Mouse (Mus musculus) spleen, postnatal 36 days (tissue): ENCODE results near the gene Ube2m.

Experiments used
- DNase-seq, 2 experiments: peaks; one replicate each; pipeline ENCODE4 v3.0.0; 2022; ENCODE audit warnings: low spot score in 2 of 2, mixed read lengths in 1 of 2

The Ube2m gene

GRCm38 (mm10) chr7:12998851-12999250, 39.2 kb downstream of the Ube2m start, which contains the start of gene Trim28:
TSS of gene Trim28 (plus strand) at chr7:12999114.
- no peak for DNase-seq

GRCm38 (mm10) chr7:12998053-12998452, 40.0 kb downstream of the Ube2m start, which contains the start of gene Slc27a5:
TSS of gene Slc27a5 (minus strand) at chr7:12998192.
- no peak for DNase-seq

- DNase-seq, result no peak
These were observed 40.8 kb downstream of the Ube2m start for GRCm38 (mm10) chr7:12997230-12997629.

DNA sequence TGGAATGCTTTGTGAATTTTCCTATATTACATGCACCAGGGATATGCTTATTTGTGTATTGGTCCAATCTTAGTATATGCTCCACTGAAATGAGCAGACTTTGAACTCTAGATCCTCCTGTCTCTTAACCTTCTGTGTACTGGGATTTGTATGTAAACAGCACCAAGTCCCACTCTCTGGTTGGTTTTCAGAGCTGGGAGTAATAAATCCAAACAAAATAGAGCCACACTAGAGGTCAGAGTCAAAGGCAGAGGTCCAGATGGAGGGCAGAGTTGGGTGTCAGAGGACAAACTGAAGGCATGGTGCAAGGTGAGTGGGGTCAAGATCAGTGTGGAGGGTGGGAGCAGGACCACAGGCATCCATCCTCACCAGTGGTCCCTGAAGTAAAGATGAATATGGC, 42.2 kb downstream of the Ube2m start:
- no peak for DNase-seq

- DNase-seq, result no peak
These were observed 44.9 kb downstream of the Ube2m start for GRCm38 (mm10) chr7:12993148-12993547.

DNA sequence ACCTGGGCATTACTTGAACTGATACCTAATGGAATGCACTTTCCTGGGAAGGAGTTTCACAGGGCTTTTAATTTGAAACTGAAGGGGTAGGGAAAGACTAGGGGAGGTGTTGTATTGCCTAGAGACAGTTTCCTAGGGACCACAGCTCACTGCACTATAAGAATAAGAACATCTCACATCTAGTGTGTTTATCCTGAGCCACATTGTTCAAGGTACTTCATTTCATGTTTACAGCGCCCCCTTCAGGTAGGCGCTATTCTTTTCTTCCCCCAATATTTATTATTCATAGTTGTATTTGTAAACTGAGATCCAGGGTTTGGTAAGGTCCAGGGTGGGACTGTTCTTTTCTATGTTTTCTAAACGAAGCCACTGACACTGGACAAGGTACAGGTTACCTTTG, 45.9 kb downstream of the Ube2m start:
- peak in 1 of 2 experiments; percentile 47 for DNase-seq

- DNase-seq, result no peak
These were observed 50.5 kb downstream of the Ube2m start for GRCm38 (mm10) chr7:12987409-12988189.

- DNase-seq, result no peak
These were observed 51.2 kb downstream of the Ube2m start for GRCm38 (mm10) chr7:12986906-12987305.

- no peak for DNase-seq
These were observed 52.4 kb downstream of the Ube2m start for GRCm38 (mm10) chr7:12985724-12986123.
